Mouse (Mus musculus) E14TG2a.4 (cell line): ENCODE data around the gene Hspb7.

Experiments
- CTCF ChIP-seq: conservative IDR thresholded peaks from 2 replicates; pipeline ENCODE4 v1.5.1; 2014; ENCODE audit warnings: low read length
- NANOG ChIP-seq: IDR thresholded peaks from 2 replicates; pipeline ENCODE4 v1.6.1; 2014; ENCODE audit warnings: borderline replicate concordance, low read length, mixed read lengths
- POU5F1 ChIP-seq: IDR thresholded peaks from 2 replicates; pipeline ENCODE4 v1.6.1; 2014; ENCODE audit warnings: low read length, borderline replicate concordance

- TF ChIP-seq CTCF (no peak), POU5F1 (no peak), NANOG (no peak)
Measured at GRCm38 (mm10) chr4:141382406-141382805, 38.2 kb upstream of the Hspb7 start.
